Mouse (Mus musculus): ENCODE results near the gene Fam13a. TPM values are rescaled to one million over a fixed set of nuclear protein-coding genes. Genes with fewer than 3 reads are reported as not detected.

Gene Fam13a
- polyA plus RNA-seq, 1 experiment = 2.3 TPM

- H3K36me3 ChIP-seq (ENCODE audit: control insufficient read depth, insufficient read depth, low read length) = no peaks in the 10 kb centered on the region
- WGBS = 95% methylated on average over 1 of the region's 1 CpGs
- H3K4me1 ChIP-seq (replicated peaks; ENCODE audit: control insufficient read depth, insufficient read depth, low read length) = no peaks in the 10 kb centered on the region
- TF ChIP-seq CTCF (IDR thresholded peaks at IDR 0.05; ENCODE audit: borderline replicate concordance, control insufficient read depth, extremely low read depth, insufficient read depth, low read length, poor library complexity) (no peak), POLR2A (IDR thresholded peaks at IDR 0.05; ENCODE audit: control insufficient read depth, extremely low read depth, insufficient read depth, low read length, poor library complexity) (no peak)
- H3K4me3 ChIP-seq (ENCODE audit: control insufficient read depth, insufficient read depth, low read length) = no peak overlapping the region
- DNase-seq = no peak
- H3K27me3 ChIP-seq (ENCODE audit: control insufficient read depth, insufficient read depth, low read length) = no peaks in the 10 kb centered on the region
- H3K27ac ChIP-seq (ENCODE audit: control insufficient read depth, insufficient read depth, low read length) = no peak overlapping the region
Observed at GRCm38 (mm10) chr6:59039719-59040118, 15.4 kb upstream of the Fam13a start.

- Histone ChIP-seq H3K4me1 (replicated peaks; ENCODE audit: control insufficient read depth, insufficient read depth, low read length) (no peaks in the 10 kb centered on the region), H3K4me3 (ENCODE audit: control insufficient read depth, insufficient read depth, low read length) (no peak overlapping the region), H3K27me3 (ENCODE audit: control insufficient read depth, insufficient read depth, low read length) (no peaks in the 10 kb centered on the region), H3K36me3 (ENCODE audit: control insufficient read depth, insufficient read depth, low read length) (no peaks in the 10 kb centered on the region), H3K27ac (ENCODE audit: control insufficient read depth, insufficient read depth, low read length) (no peak overlapping the region)
- TF ChIP-seq CTCF (IDR thresholded peaks at IDR 0.05; ENCODE audit: borderline replicate concordance, control insufficient read depth, extremely low read depth, insufficient read depth, low read length, poor library complexity) (no peak), POLR2A (IDR thresholded peaks at IDR 0.05; ENCODE audit: control insufficient read depth, extremely low read depth, insufficient read depth, low read length, poor library complexity) (no peak)
- 92% methylated on average over 5 of the region's 5 CpGs for WGBS
- no peak for DNase-seq
Observed at GRCm38 (mm10) chr6:59032748-59033147, 8.4 kb upstream of the Fam13a start.

GRCm38 (mm10) chr6:59031539-59031938, 7.2 kb upstream of the Fam13a start:
- Histone ChIP-seq H3K4me3 (ENCODE audit: control insufficient read depth, insufficient read depth, low read length) (no peak overlapping the region), H3K36me3 (ENCODE audit: control insufficient read depth, insufficient read depth, low read length) (no peaks in the 10 kb centered on the region), H3K4me1 (replicated peaks; ENCODE audit: control insufficient read depth, insufficient read depth, low read length) (no peaks in the 10 kb centered on the region), H3K27me3 (ENCODE audit: control insufficient read depth, insufficient read depth, low read length) (no peaks in the 10 kb centered on the region), H3K27ac (ENCODE audit: control insufficient read depth, insufficient read depth, low read length) (no peak overlapping the region)
- DNase-seq = no peak
- WGBS = 96% methylated on average over 6 of the region's 6 CpGs
- TF ChIP-seq POLR2A (IDR thresholded peaks at IDR 0.05; ENCODE audit: control insufficient read depth, extremely low read depth, insufficient read depth, low read length, poor library complexity) (no peak), CTCF (IDR thresholded peaks at IDR 0.05; ENCODE audit: borderline replicate concordance, control insufficient read depth, extremely low read depth, insufficient read depth, low read length, poor library complexity) (no peak)

- DNase-seq = no peak
- Histone ChIP-seq H3K4me1 (replicated peaks; ENCODE audit: control insufficient read depth, insufficient read depth, low read length) (no peaks in the 10 kb centered on the region), H3K4me3 (ENCODE audit: control insufficient read depth, insufficient read depth, low read length) (no peak overlapping the region), H3K27ac (ENCODE audit: control insufficient read depth, insufficient read depth, low read length) (no peak overlapping the region), H3K27me3 (ENCODE audit: control insufficient read depth, insufficient read depth, low read length) (no peaks in the 10 kb centered on the region), H3K36me3 (ENCODE audit: control insufficient read depth, insufficient read depth, low read length) (no peaks in the 10 kb centered on the region)
- 97% methylated on average over 2 of the region's 2 CpGs for WGBS
- no peak for TF ChIP-seq POLR2A (IDR thresholded peaks at IDR 0.05; ENCODE audit: control insufficient read depth, extremely low read depth, insufficient read depth, low read length, poor library complexity)
- TF ChIP-seq CTCF (IDR thresholded peaks at IDR 0.05; ENCODE audit: borderline replicate concordance, control insufficient read depth, extremely low read depth, insufficient read depth, low read length, poor library complexity) = no peak
Observed at GRCm38 (mm10) chr6:59030667-59031066, 6.3 kb upstream of the Fam13a start.

- Histone ChIP-seq H3K27ac (ENCODE audit: control insufficient read depth, insufficient read depth, low read length) (no peak overlapping the region), H3K27me3 (ENCODE audit: control insufficient read depth, insufficient read depth, low read length) (no peaks in the 10 kb centered on the region), H3K36me3 (ENCODE audit: control insufficient read depth, insufficient read depth, low read length) (no peaks in the 10 kb centered on the region), H3K4me1 (replicated peaks; ENCODE audit: control insufficient read depth, insufficient read depth, low read length) (no peaks in the 10 kb centered on the region), H3K4me3 (ENCODE audit: control insufficient read depth, insufficient read depth, low read length) (no peak overlapping the region)
- TF ChIP-seq CTCF (IDR thresholded peaks at IDR 0.05; ENCODE audit: borderline replicate concordance, control insufficient read depth, extremely low read depth, insufficient read depth, low read length, poor library complexity) = no peak
- TF ChIP-seq POLR2A (IDR thresholded peaks at IDR 0.05; ENCODE audit: control insufficient read depth, extremely low read depth, insufficient read depth, low read length, poor library complexity) = no peak
- DNase-seq = no peak
Observed at GRCm38 (mm10) chr6:59030037-59030436, 5.7 kb upstream of the Fam13a start.

- 64% methylated on average over 2 of the region's 2 CpGs for whole genome bisulfite sequencing
- no peak for DNase-seq
- Histone ChIP-seq H3K4me1 (replicated peaks; ENCODE audit: control insufficient read depth, insufficient read depth, low read length) (0 out of 2 replicates have a peak, but pooled peaks cover 4% of the 10 kb centered on the region), H3K36me3 (ENCODE audit: control insufficient read depth, insufficient read depth, low read length) (no peaks in the 10 kb centered on the region), H3K27ac (ENCODE audit: control insufficient read depth, insufficient read depth, low read length) (no peak overlapping the region), H3K27me3 (ENCODE audit: control insufficient read depth, insufficient read depth, low read length) (no peaks in the 10 kb centered on the region), H3K4me3 (ENCODE audit: control insufficient read depth, insufficient read depth, low read length) (no peak overlapping the region)
- no peak for TF ChIP-seq POLR2A (IDR thresholded peaks at IDR 0.05; ENCODE audit: control insufficient read depth, extremely low read depth, insufficient read depth, low read length, poor library complexity)
- no peak for TF ChIP-seq CTCF (IDR thresholded peaks at IDR 0.05; ENCODE audit: borderline replicate concordance, control insufficient read depth, extremely low read depth, insufficient read depth, low read length, poor library complexity)
Observed at GRCm38 (mm10) chr6:59028871-59029270, 4.5 kb upstream of the Fam13a start.

- DNase-seq = no peak
- Histone ChIP-seq H3K36me3 (ENCODE audit: control insufficient read depth, insufficient read depth, low read length) (no peaks in the 10 kb centered on the region), H3K27me3 (ENCODE audit: control insufficient read depth, insufficient read depth, low read length) (no peaks in the 10 kb centered on the region), H3K27ac (ENCODE audit: control insufficient read depth, insufficient read depth, low read length) (no peak overlapping the region), H3K4me3 (ENCODE audit: control insufficient read depth, insufficient read depth, low read length) (no peak overlapping the region), H3K4me1 (replicated peaks; ENCODE audit: control insufficient read depth, insufficient read depth, low read length) (0 out of 2 replicates have a peak, but pooled peaks cover 4% of the 10 kb centered on the region)
- no peak for TF ChIP-seq POLR2A (IDR thresholded peaks at IDR 0.05; ENCODE audit: control insufficient read depth, extremely low read depth, insufficient read depth, low read length, poor library complexity)
- TF ChIP-seq CTCF (IDR thresholded peaks at IDR 0.05; ENCODE audit: borderline replicate concordance, control insufficient read depth, extremely low read depth, insufficient read depth, low read length, poor library complexity) = no peak
- WGBS = 68% methylated on average over 3 of the region's 3 CpGs
Observed at GRCm38 (mm10) chr6:59024806-59025205, 457 bp upstream of the Fam13a start.
